Mouse (Mus musculus): ENCODE results near the gene Synpo2.

The Synpo2 gene

DNA sequence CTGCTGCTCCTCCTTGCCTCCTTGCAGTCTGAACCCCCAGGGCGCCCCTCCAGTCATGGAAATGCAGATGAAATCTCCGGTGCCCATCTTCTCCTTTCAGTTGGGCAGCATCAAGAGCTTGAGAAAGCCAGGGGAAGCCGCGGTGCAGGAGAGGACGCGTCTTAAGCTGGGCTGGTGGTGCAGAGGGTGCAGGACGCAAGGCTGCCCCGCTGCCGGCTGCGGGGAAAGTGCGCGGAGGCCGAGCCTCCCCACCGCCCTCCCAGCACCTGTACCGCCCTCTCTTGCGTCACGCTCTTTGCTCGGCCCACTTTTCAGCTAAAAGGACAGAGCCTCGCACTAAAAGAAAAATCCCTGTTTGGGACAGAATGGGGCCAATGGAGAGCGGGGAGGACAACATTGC, at the start of gene Synpo2:
Gene Synpo2 (minus strand): TSS at position 229 of the 400 bp plus-strand sequence.
- DNase-seq = peak; percentile 75

GRCm38 (mm10) chr3:123285649-123286048, 49.7 kb upstream of the Synpo2 start:
- no peak for DNase-seq

DNA sequence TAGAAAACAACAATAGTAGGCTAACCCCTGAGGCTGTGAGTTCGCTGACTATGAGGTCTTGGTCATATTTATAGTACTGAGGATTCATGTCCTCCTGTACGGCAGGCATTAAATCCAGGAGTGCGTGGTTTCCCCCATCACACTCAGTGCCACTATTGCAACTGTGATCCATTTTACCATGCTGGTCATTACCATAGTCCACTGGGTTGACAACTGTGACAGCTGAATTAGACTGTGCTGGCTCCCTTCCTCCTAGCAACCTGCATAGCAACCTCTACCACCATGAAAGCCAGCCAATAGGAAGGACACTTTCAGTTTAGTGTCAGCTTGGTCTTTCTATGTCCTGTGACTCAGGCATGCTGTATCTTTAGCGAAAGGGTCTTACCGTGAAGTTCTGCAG, 48.3 kb upstream of the Synpo2 start:
- DNase-seq = no peak

GRCm38 (mm10) chr3:123282866-123283615, 47.1 kb upstream of the Synpo2 start:
- DNase-seq = no peak

- peak; percentile 71 for DNase-seq
Observed at GRCm38 (mm10) chr3:123267741-123268201, 31.8 kb upstream of the Synpo2 start.

DNA sequence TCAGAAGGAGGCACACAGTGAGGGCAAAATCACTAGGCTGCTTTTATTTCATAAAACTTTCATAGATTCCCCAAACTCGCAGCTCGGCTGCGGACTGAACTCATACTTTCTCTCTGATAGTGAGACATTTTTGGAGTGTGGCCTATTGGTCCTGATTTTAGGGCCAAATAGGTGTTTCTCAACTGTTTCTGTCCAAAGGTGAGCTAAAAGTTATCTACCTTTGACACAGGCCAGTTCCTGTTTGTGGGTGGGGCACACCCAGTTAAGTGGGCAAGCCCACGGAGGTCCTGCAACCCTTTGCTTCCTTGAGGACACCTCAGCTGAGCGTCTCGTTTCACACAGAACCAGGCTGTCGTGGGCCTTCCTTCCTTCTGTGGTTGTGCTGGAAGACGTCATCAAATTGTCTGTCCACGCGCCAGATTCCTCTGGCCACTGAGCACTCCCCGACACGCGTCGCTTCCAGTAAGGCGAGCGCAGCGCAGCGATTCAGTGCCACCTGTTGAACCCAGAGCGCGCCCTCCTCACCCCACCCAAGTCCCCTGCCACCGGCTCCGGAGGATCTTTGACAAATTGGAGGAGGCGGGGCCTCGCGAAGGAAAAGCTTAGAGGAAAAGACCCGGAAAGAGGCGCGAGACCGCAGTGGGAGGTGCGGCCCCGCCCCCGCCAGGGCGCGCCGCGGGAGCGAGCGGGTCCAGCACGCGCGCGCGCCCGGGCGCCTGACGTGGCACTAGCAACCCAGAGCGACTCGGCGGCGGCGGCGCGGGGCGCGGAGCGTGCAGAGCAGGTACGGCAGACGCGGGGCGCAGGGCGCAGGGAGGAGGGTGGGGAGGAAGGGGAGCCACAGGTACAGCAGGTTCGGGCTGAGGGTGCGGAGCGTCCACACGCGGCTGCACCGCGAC, 31.1 kb upstream of the Synpo2 start, which contains the start of gene Sec24d:
Gene Sec24d (plus strand): TSS at position 703 of the 899 bp plus-strand sequence.
- DNase-seq = peak; percentile 92

- peak; percentile 47 for DNase-seq
Observed at GRCm38 (mm10) chr3:123264706-123265105, 28.8 kb upstream of the Synpo2 start.

GRCm38 (mm10) chr3:123258709-123259108, 22.8 kb upstream of the Synpo2 start:
- no peak for DNase-seq

DNA sequence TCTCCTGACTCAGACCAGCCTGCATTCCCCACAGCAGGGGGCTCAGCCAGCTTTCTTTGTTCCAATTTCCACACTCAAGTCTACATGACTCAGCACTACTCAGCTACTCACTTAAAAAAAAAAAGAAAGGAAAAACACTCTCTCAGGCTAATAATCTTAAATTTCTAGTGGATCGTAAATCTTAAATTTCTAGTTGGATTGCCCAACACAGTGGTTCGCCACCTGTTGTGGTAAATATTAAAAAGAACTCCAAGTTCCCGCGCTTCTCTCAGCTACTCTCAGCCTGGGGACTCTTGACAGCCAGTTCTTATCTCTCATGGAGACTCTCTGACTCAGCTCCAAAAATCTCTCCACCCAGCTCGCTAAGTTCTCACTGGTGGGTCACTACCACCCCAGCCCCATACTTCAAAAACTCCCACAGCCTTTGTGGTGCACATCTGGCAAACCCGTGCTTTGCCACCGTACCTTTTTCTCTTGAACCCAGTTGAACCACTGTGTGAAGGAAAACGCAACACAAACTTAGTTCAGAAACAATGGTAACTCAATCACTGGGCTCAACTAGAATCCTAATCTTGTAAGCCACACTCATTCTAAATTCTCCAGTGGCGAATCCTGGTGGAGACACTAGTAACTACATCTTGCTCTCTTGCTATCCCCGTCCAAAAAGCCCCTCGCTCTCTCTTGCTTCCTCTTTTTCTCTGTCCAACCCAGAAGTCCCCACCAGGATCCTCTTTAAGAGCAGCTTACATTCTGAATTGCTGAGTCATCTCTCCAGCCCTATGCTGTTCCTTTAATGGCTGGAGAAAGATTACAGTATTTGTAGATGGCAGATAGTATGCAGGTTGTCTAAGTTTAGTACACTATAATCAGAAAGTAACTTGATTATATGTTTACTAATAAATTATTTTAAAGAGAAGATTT, 20.5 kb upstream of the Synpo2 start:
- no peak for DNase-seq

DNA sequence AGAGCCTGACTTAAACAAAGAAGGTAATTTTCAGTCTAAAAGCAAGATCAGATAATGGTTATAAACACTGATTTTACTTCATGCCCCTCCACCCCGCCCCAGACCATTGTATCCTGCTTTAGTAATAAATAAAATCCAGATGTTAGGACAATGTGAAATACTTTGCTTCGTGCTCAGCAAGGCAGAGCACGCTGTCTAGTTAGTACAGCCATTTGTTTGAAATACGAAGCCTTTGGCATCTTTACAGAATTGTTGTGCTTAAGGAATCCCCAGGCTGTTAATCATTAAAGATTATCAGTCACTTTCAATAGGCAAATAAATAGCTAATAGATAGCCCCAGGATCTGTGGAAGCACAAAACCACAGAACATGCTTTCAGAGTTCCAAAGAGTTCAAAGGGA, 9.7 kb upstream of the Synpo2 start:
- no peak for DNase-seq

- DNase-seq = no peak
Observed at GRCm38 (mm10) chr3:123244376-123244775, 8.4 kb upstream of the Synpo2 start.

DNA sequence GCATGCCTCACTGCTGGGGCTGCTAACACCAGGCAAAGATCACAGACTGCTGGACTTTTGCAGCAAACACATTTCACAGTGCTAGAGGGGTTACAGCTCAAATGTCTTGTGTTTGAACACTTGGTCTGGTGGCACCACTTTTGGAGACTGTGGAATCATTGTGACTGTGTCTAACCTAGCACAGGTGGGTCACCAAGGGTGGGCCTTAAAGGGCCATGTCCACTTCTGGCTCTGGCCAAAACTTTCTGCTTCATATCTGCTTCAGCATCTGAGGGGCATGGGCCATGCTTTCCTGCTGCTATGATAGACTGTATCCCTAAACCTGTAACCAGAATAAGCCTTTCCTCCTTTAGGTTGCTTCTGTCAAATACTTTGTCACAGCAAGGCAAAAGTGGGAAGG, 1.5 kb upstream of the Synpo2 start:
- DNase-seq = no peak

DNA sequence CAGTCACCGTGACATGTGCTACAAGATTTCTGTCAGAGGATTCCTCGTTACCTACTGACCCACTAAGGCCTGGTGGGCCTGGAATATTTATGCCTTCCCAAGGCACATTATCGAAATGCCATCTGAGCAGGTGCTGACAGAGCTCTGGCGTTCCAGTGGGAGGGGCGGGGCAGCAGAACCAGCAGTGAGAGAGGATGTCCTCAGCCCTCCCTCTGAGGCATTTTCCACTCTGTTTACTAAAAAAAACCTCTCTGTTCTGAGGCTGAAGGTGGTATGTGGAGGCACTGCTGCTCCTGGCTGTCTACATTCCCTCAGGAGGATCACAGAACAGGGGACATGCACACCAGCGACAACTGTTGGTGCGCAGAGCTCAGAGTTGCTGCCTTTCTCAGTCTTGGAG, 1.1 kb upstream of the Synpo2 start:
- DNase-seq = no peak

DNA sequence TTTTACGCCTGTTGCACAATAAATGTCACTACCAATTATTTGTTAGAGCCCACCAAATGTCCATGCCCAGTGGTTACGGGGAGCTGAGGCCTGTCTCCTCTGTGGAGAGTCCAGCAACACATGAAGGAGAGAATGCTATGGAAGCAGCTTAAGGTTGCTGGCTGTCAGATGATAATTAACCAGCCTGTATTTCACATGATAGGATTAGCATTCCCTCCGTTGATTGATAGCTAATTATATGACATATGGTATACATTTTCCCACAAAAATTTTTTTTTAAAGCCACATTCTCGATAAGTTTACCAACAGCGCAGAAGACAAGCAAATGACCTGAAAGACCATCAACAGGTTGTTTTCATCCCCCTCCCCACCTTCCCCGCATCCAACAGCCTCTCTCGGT, 454 bp downstream of the Synpo2 start:
- no peak for DNase-seq

DNA sequence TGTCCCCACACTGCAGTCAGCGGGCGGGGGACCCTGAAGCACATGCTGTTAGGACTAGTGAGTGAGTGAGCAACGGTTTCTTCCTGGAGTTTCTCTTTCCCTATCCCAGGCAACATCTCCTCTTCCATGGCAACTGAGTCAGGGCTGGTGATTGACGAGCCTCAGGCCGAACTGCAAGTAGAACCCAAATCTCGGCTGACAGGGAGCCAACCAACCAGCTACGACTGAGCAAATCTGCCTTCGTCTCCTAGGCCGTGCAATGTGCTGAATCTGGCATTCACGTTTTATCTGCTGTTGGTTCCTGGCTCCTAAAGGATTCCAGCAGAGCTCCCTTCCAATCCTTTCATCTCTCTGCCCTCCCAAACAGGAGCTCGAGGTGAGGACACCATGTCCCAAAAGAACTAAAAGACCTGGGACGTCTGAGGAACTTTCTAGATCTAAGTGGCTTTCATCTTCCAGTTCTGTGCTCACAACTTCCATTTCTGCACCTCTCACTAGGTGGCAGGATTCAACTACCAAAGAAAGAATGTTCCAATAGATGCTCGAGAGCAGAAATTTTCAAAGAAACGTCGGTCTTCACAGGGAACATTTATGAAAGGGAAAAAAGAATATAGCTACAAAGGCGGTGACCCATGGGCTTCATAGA, 1.6 kb downstream of the Synpo2 start:
- DNase-seq = peak; percentile 57

DNA sequence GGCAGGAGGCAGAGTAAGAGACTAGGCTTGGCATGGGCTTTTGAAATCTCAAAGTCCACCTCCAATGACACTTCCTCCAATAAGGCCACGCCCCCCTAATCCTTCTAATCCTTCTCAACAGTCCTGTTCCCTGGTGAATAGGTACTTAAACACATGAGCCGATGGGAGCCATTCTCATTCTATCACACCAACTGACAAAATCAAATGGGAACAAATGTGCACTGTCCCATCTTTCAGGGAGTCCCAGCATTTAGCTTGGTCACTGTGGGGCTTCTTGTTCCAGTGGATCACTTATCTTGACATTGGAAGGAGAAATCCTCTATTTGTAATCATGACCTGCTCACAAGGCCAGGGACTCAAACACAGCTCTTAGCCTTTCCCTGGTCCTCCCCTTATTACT, 4.3 kb downstream of the Synpo2 start:
- no peak for DNase-seq

DNA sequence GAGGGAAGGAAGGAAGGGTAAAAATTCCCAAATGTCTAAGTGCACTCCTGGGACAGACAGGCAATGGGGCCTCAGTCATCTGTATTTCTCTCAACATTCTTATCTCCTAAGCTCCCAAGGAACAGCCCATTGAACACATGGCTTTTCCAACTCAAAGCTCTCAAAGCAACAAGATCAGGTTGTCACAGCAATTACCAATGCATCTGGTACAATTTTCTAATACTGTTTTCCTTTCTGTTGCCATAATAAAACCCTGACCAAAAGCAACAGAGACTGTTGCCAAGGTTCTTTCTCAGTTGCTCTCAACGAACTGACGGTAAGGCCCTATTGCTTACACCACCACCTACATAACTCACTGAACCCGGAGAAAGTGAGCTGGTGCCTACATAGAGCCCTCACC, 8.7 kb downstream of the Synpo2 start:
- DNase-seq = no peak

DNA sequence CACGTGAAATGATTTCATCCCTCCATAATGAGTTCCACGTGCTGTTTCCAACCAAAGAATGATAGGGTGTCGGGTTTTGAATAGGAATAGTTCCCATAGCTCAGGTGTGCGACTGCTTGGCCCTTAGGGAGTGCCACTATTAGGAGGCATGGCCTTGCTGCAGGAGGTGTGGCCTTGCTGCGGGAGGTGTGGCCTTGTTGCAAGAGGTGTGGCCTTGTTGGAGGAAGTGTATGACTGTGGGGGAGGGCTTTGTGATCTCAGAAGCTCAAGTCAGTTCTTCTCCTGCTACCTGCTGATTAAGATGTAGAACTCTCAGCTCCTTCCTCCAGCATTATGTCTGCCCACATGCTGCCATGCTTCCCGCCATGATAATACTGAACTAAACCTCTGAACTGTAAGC, 17.3 kb downstream of the Synpo2 start:
- no peak for DNase-seq

DNA sequence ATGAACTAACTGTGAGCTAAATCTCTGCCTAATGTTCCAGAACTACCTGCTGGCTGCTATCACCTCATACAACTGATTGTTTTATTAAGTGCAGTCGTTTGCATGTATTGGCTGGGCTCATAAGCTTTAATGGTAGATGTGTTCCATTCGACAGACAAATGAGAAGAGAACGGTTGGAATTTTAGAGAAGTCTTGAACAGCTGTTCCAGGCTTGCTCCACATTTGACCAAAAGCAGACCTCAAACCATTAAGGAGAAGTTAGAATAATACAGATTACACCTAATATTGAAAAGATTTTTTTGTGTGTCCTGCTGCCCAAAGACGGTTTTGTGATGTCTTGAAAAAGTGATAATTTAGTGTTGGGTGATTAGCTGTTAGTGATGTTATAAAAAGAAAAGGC, 27.1 kb downstream of the Synpo2 start:
- DNase-seq = no peak

GRCm38 (mm10) chr3:123207386-123207785, 28.6 kb downstream of the Synpo2 start:
- DNase-seq = no peak

GRCm38 (mm10) chr3:123205485-123205884, 30.5 kb downstream of the Synpo2 start:
- no peak for DNase-seq

- DNase-seq = no peak
Observed at GRCm38 (mm10) chr3:123205065-123205464, 30.9 kb downstream of the Synpo2 start.

Data from kidney, postnatal 10 days (tissue).